Mouse (Mus musculus) stomach, embryonic 14.5 days (tissue): ENCODE measurements around the gene Clic3. TPM values are rescaled to one million over a fixed set of nuclear protein-coding genes. Genes with fewer than 3 reads are reported as not detected.

Experiments
- ATAC-seq: fragments of 200-750 bp; cut with Nextera tagmentation; 2 replicates; pipeline ENCODE4 v1.8.0; 2017; ENCODE audit warnings: low read depth, moderate TSS enrichment; ENCODE audit not compliant: insufficient number of reproducible peaks, insufficient read depth, low FRiP score
- H3K27ac ChIP-seq: fragments of 300-500 bp; sonication (generic); 2 replicates; pipeline ENCODE4 v1.5.1; 2014; ENCODE audit warnings: mild to moderate bottlenecking, low read length, moderate library complexity, mixed read lengths
- H3K27me3 ChIP-seq: fragments of 300-500 bp; sonication (generic); 2 replicates; pipeline ENCODE4 v1.6.1; 2014; ENCODE audit warnings: low read length, control low read depth, mixed read lengths; ENCODE audit not compliant: control insufficient read depth, insufficient read depth
- H3K36me3 ChIP-seq: fragments of 300-500 bp; sonication (generic); 2 replicates; pipeline ENCODE4 v1.6.1; 2014; ENCODE audit warnings: mild to moderate bottlenecking, control low read depth, low read length, moderate library complexity, mixed read lengths; ENCODE audit not compliant: control insufficient read depth, insufficient read depth
- H3K4me1 ChIP-seq: fragments of 300-500 bp; sonication (generic); 2 replicates; pipeline ENCODE4 v1.6.1; 2014; ENCODE audit warnings: low read length, control low read depth, mixed read lengths; ENCODE audit not compliant: control insufficient read depth, insufficient read depth
- H3K4me2 ChIP-seq: fragments of 300-500 bp; sonication (generic); replicated peaks from 2 replicates; pipeline ENCODE4 v1.6.1; 2014; ENCODE audit warnings: low read depth, low read length, control low read depth
- H3K4me3 ChIP-seq: fragments of 300-500 bp; sonication (generic); 2 replicates; pipeline ENCODE4 v1.5.1; 2014; ENCODE audit warnings: low read depth, low read length, control low read depth
- H3K9ac ChIP-seq: fragments of 300-500 bp; sonication (generic); replicated peaks from 2 replicates; pipeline ENCODE4 v1.6.1; 2014; ENCODE audit warnings: low read depth, mild to moderate bottlenecking, control low read depth, low read length, moderate library complexity, mixed read lengths
- H3K9me3 ChIP-seq: fragments of 300-500 bp; sonication (generic); 2 replicates; pipeline ENCODE4 v1.6.1; 2016; ENCODE audit warnings: low read depth, low read length, control low read depth; ENCODE audit not compliant: control insufficient read depth
- WGBS: fragments of 180-500 bp; shearing (Covaris S2); extraction: QIAGEN DNeasy Blood & Tissue Kit; methylation state at CpG from one replicate; pipeline ENCODE4 v1.1.7; 2014; 5-methylcytosine and 5-hydroxymethylcytosine counted together
- microRNA-seq: library from miRNA; unstranded; fragments of <30 nt; microRNA quantifications from one replicate; pipeline ENCODE4, GENCODE M21; 2016
- polyA plus RNA-seq: library from polyadenylated mRNA; unstranded; fragments of >200 nt; fragmentation: Nextera tagmentation; extraction: Ambion mirVana; gene quantifications from 2 replicates; pipeline ENCODE4 v1.2.1, GENCODE M21; 2014

Clic3 gene
- polyA plus RNA-seq, 1 experiment from 2014 or later, result 7.2 TPM

DNA sequence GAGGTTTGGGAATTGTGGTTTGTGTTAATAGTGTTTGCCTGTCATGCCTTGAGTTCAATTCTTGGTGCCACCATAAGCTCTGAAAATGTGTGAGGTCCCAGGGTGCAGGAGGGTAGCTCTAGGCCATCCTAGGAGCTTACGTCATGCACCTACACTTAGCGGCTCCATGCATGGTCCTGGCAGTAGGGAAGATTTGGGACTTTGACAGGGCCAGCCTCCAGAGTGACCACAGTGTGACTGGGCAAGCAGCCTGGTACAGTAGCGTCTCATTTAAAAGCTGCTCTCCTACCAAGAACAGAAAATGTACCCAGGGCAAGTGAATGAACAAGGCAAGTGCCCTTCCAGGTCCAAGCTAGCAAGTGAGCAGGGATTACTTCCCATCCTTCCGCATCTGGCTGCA lies 49.2 kb downstream of the Clic3 start:
- no peak for ATAC-seq
- no peak overlapping the region for H3K4me2 ChIP-seq
- H3K27me3 ChIP-seq, result no peaks in the 10 kb centered on the region
- no peak overlapping the region for H3K9ac ChIP-seq
- peaks cover 15% of the 10 kb centered on the region for H3K36me3 ChIP-seq
- peaks cover 8% of the 10 kb centered on the region for H3K4me1 ChIP-seq
- no peak overlapping the region for H3K4me3 ChIP-seq
- H3K27ac ChIP-seq, result no peak overlapping the region
- H3K9me3 ChIP-seq, result no peaks in the 10 kb centered on the region
- 97% methylated on average over 4 of the region's 4 CpGs for WGBS

DNA sequence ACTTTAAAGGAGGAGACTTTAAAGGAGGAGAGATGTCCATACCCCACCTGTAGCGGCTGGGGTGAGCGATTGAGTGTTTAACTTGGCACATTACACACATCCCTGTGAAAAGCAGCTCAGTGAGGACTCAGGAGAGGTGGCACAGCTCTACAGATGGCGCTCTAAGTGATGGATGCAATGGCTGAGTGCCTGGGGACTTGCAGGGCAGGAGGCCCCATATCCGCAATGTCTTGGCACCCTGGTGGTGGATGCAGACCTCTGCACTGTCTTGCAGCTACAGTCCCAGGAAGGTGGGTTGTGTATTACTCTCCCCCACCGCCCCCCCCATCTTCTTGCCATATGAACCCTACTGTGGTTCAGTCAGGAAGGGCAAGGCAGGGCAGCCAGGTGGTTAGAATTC lies 50.3 kb downstream of the Clic3 start:
- ATAC-seq, result no peak
- Histone ChIP-seq H3K27ac (no peak overlapping the region), H3K36me3 (peaks cover 15% of the 10 kb centered on the region), H3K4me1 (0 out of 2 replicates have a peak, but pooled peaks cover 1% of the 10 kb centered on the region), H3K4me3 (no peak overlapping the region), H3K9ac (no peak overlapping the region), H3K9me3 (no peaks in the 10 kb centered on the region), H3K27me3 (no peaks in the 10 kb centered on the region), H3K4me2 (no peak overlapping the region)
- WGBS, result 34% methylated on average over 5 of the region's 5 CpGs

Small RNA genes lying within 50 kb of the gene (microRNA-seq; reads per million reads assigned to microRNA genes)
- not detected for gene Mir3087

Other genes with a start within 250 kb of the Clic3 start
- gene Nelfb, start 245.3 kb upstream of the Clic3 start, polyA plus RNA-seq, result 102 TPM in 2 replicates
- gene Stpg3, start 242.2 kb upstream of the Clic3 start, polyA plus RNA-seq, result not detected in 2 replicates
- not detected in 2 replicates for gene Fam166a, start 238.1 kb upstream of the Clic3 start, polyA plus RNA-seq
- 512 and 519 TPM in 2 replicates for gene Tubb4b, start 232.1 kb upstream of the Clic3 start, polyA plus RNA-seq
- 0.14 TPM in 1 of 2 replicates, not detected in the other for gene Slc34a3, start 222.5 kb upstream of the Clic3 start, polyA plus RNA-seq
- not detected in 2 replicates for gene Rnf224, start 220.1 kb upstream of the Clic3 start, polyA plus RNA-seq
- gene Rnf208, start 214.6 kb upstream of the Clic3 start, polyA plus RNA-seq, result 10.9 and 11.9 TPM in 2 replicates
- gene Cysrt1, start 214.4 kb upstream of the Clic3 start, polyA plus RNA-seq, result 0.49 and 1.0 TPM in 2 replicates
- gene AL732309.1, start 210.0 kb upstream of the Clic3 start, polyA plus RNA-seq, result 5.9 and 8.5 TPM in 2 replicates
- 14.7 and 16.8 TPM in 2 replicates for gene Tmem203, start 201.4 kb upstream of the Clic3 start, polyA plus RNA-seq
- gene Tprn, start 194.2 kb upstream of the Clic3 start, polyA plus RNA-seq, result 6.2 and 8.5 TPM in 2 replicates
- gene Ssna1, start 184.4 kb upstream of the Clic3 start, polyA plus RNA-seq, result 241 and 246 TPM in 2 replicates
- 108 and 116 TPM in 2 replicates for gene Anapc2, start 184.4 kb upstream of the Clic3 start, polyA plus RNA-seq
- not detected in 2 replicates for gene Tmem210, start 168.7 kb upstream of the Clic3 start, polyA plus RNA-seq
- gene Lrrc26, start 166.9 kb upstream of the Clic3 start, polyA plus RNA-seq, result 1.9 and 3.4 TPM in 2 replicates
- gene Grin1, start 137.7 kb upstream of the Clic3 start, polyA plus RNA-seq, result 1.8 and 3.2 TPM in 2 replicates
- 98.7 and 111 TPM in 2 replicates for gene Man1b1, start 124.5 kb upstream of the Clic3 start, polyA plus RNA-seq
- gene Dpp7, start 100.5 kb upstream of the Clic3 start, polyA plus RNA-seq, result 16.8 and 19.5 TPM in 2 replicates
- 21.9 and 27.2 TPM in 2 replicates for gene Uap1l1, start 91.2 kb upstream of the Clic3 start, polyA plus RNA-seq
- 31.3 and 36.4 TPM in 2 replicates for gene Sapcd2, start 84.5 kb upstream of the Clic3 start, polyA plus RNA-seq
- 8.0 and 9.0 TPM in 2 replicates for gene Entpd2, start 61.0 kb upstream of the Clic3 start, polyA plus RNA-seq
- gene Npdc1, start 57.5 kb upstream of the Clic3 start, polyA plus RNA-seq, result 48.3 and 53.7 TPM in 2 replicates
- gene Fut7, start 33.6 kb upstream of the Clic3 start, polyA plus RNA-seq, result 0.12 TPM in 1 of 2 replicates, not detected in the other
- 5.4 and 6.4 TPM in 2 replicates for gene Abca2, start 28.1 kb upstream of the Clic3 start, polyA plus RNA-seq
- gene Paxx, start 4.3 kb downstream of the Clic3 start, polyA plus RNA-seq, result 30.3 and 34.2 TPM in 2 replicates
- gene Ptgds, start 13.2 kb downstream of the Clic3 start, polyA plus RNA-seq, result 5.3 and 6.4 TPM in 2 replicates
- gene Lcn12, start 37.1 kb downstream of the Clic3 start, polyA plus RNA-seq, result not detected in 2 replicates
- gene Fbxw5, start 43.9 kb downstream of the Clic3 start, polyA plus RNA-seq, result 77.5 and 79.3 TPM in 2 replicates
- 4.8 and 7.4 TPM in 2 replicates for gene C8g, start 44.9 kb downstream of the Clic3 start, polyA plus RNA-seq
- 30.5 and 33.2 TPM in 2 replicates for gene Traf2, start 90.1 kb downstream of the Clic3 start, polyA plus RNA-seq
- 342 and 346 TPM in 2 replicates for gene Edf1, start 101.0 kb downstream of the Clic3 start, polyA plus RNA-seq
- gene Mamdc4, start 118.0 kb downstream of the Clic3 start, polyA plus RNA-seq, result 3.6 and 5.5 TPM in 2 replicates
- 225 and 231 TPM in 2 replicates for gene Phpt1, start 118.4 kb downstream of the Clic3 start, polyA plus RNA-seq
- gene Ajm1, start 124.9 kb downstream of the Clic3 start, polyA plus RNA-seq, result 0.70 and 1.3 TPM in 2 replicates
- gene Rabl6, start 151.7 kb downstream of the Clic3 start, polyA plus RNA-seq, result 67.2 and 69.0 TPM in 2 replicates
- gene Ccdc183, start 160.8 kb downstream of the Clic3 start, polyA plus RNA-seq, result 0.19 and 0.24 TPM in 2 replicates
- gene Tmem141, start 165.2 kb downstream of the Clic3 start, polyA plus RNA-seq, result 25.5 and 26.3 TPM in 2 replicates
- gene Fcna, start 171.2 kb downstream of the Clic3 start, polyA plus RNA-seq, result 0.98 and 1.4 TPM in 2 replicates
- not detected in 2 replicates for gene Lcn8, start 196.3 kb downstream of the Clic3 start, polyA plus RNA-seq
- not detected in 2 replicates for gene Lcn5, start 201.1 kb downstream of the Clic3 start, polyA plus RNA-seq
- not detected in 2 replicates for gene Lcn6, start 219.9 kb downstream of the Clic3 start, polyA plus RNA-seq
- not detected in 2 replicates for gene Lcn10, start 225.9 kb downstream of the Clic3 start, polyA plus RNA-seq
- not detected in 2 replicates for gene Obp2a, start 243.2 kb downstream of the Clic3 start, polyA plus RNA-seq
- gene Bmyc, start 249.9 kb downstream of the Clic3 start, polyA plus RNA-seq, result 72.0 and 74.9 TPM in 2 replicates